Mouse (Mus musculus): ENCODE measurements around the gene Peli2. TPM values are rescaled to one million over a fixed set of nuclear protein-coding genes. Genes with fewer than 3 reads are reported as not detected.

The Peli2 gene
- polyA plus RNA-seq, 1 experiment from 2014 or later, result 11.7 TPM

- H3K36me3 ChIP-seq (ENCODE audit: insufficient read depth, low read length), result no peaks in the 10 kb centered on the region
- H3K9me3 ChIP-seq (ENCODE audit: low read length), result no peaks in the 10 kb centered on the region
- no peak overlapping the region for H3K4me3 ChIP-seq (ENCODE audit: low read depth, low read length)
- no peak overlapping the region for H3K4me2 ChIP-seq (replicated peaks; ENCODE audit: low read depth, low read length)
- no peak overlapping the region for H3K27ac ChIP-seq (ENCODE audit: low read length)
- peak; percentile 74 for ATAC-seq
- no peak for TF ChIP-seq EP300 (IDR thresholded peaks at IDR 0.05)
- no peak for TF ChIP-seq CTCF (IDR thresholded peaks at IDR 0.05)
- DNase-seq (ENCODE audit: low spot score), result peak; percentile 78
- H3K27me3 ChIP-seq (replicated peaks; ENCODE audit: insufficient read depth, low read length), result no peaks in the 10 kb centered on the region
- H3K4me1 ChIP-seq (ENCODE audit: insufficient read depth, low read depth, low read length), result peaks cover 4% of the 10 kb centered on the region
- 56% methylated on average over 7 of the region's 7 CpGs for WGBS
- H3K9ac ChIP-seq (replicated peaks; ENCODE audit: low read depth), result no peak overlapping the region
These were observed 76.7 kb downstream of the Peli2 start for GRCm38 (mm10) chr14:48197287-48197686.

- Histone ChIP-seq H3K27ac (ENCODE audit: low read length) (no peak overlapping the region; the same call in none of the 2 replicates), H3K4me2 (replicated peaks; ENCODE audit: low read depth, low read length) (no peak overlapping the region), H3K9me3 (ENCODE audit: low read length) (no peaks in the 10 kb centered on the region), H3K4me3 (ENCODE audit: low read depth, low read length) (no peak overlapping the region), H3K27me3 (replicated peaks; ENCODE audit: insufficient read depth, low read length) (no peaks in the 10 kb centered on the region), H3K36me3 (ENCODE audit: insufficient read depth, low read length) (no peaks in the 10 kb centered on the region), H3K9ac (replicated peaks; ENCODE audit: low read depth) (no peak overlapping the region), H3K4me1 (ENCODE audit: insufficient read depth, low read depth, low read length) (peaks cover 7% of the 10 kb centered on the region)
- ATAC-seq (peak; percentile 62), DNase-seq (ENCODE audit: low spot score) (peak; percentile 84)
- 44% methylated on average over 8 of the region's 8 CpGs for WGBS
- TF ChIP-seq CTCF (IDR thresholded peaks at IDR 0.05) (no peak), EP300 (IDR thresholded peaks at IDR 0.05) (peak; percentile 61)
These were observed 77.7 kb downstream of the Peli2 start for GRCm38 (mm10) chr14:48198190-48198954.

- no peaks in the 10 kb centered on the region for H3K36me3 ChIP-seq (ENCODE audit: insufficient read depth, low read length)
- H3K4me2 ChIP-seq (replicated peaks; ENCODE audit: low read depth, low read length), result no peak overlapping the region
- no peak overlapping the region for H3K4me3 ChIP-seq (ENCODE audit: low read depth, low read length)
- H3K27me3 ChIP-seq (replicated peaks; ENCODE audit: insufficient read depth, low read length), result no peaks in the 10 kb centered on the region
- no peak overlapping the region; the same call in 1 of the 2 replicates for H3K27ac ChIP-seq (ENCODE audit: low read length)
- WGBS, result 61% methylated on average over 16 of the region's 16 CpGs
- no peak for TF ChIP-seq CTCF (IDR thresholded peaks at IDR 0.05)
- no peak for TF ChIP-seq EP300 (IDR thresholded peaks at IDR 0.05)
- ATAC-seq, result no peak; the same call in 1 of the 2 replicates
- DNase-seq (ENCODE audit: low spot score), result no peak
- H3K9ac ChIP-seq (replicated peaks; ENCODE audit: low read depth), result no peak overlapping the region
- H3K4me1 ChIP-seq (ENCODE audit: insufficient read depth, low read depth, low read length), result peaks cover 7% of the 10 kb centered on the region
- no peaks in the 10 kb centered on the region for H3K9me3 ChIP-seq (ENCODE audit: low read length)
These were observed 78.3 kb downstream of the Peli2 start for GRCm38 (mm10) chr14:48198957-48199356.

- DNase-seq (ENCODE audit: low spot score) (no peak), ATAC-seq (no peak)
- Histone ChIP-seq H3K27me3 (replicated peaks; ENCODE audit: insufficient read depth, low read length) (no peaks in the 10 kb centered on the region), H3K27ac (ENCODE audit: low read length) (no peak overlapping the region), H3K4me1 (ENCODE audit: insufficient read depth, low read depth, low read length) (peaks cover 7% of the 10 kb centered on the region), H3K9ac (replicated peaks; ENCODE audit: low read depth) (no peak overlapping the region), H3K36me3 (ENCODE audit: insufficient read depth, low read length) (no peaks in the 10 kb centered on the region), H3K4me3 (ENCODE audit: low read depth, low read length) (no peak overlapping the region), H3K9me3 (ENCODE audit: low read length) (no peaks in the 10 kb centered on the region), H3K4me2 (replicated peaks; ENCODE audit: low read depth, low read length) (no peak overlapping the region)
- WGBS, result 55% methylated on average over 4 of the region's 4 CpGs
- TF ChIP-seq CTCF (IDR thresholded peaks at IDR 0.05) (no peak), EP300 (IDR thresholded peaks at IDR 0.05) (no peak)
These were observed 78.9 kb downstream of the Peli2 start for GRCm38 (mm10) chr14:48199506-48199905.

GRCm38 (mm10) chr14:48200291-48200690 lies 79.7 kb downstream of the Peli2 start:
- no peak overlapping the region for H3K4me3 ChIP-seq (ENCODE audit: low read depth, low read length)
- H3K9ac ChIP-seq (replicated peaks; ENCODE audit: low read depth), result no peak overlapping the region
- H3K4me1 ChIP-seq (ENCODE audit: insufficient read depth, low read depth, low read length), result peaks cover 7% of the 10 kb centered on the region
- no peaks in the 10 kb centered on the region for H3K36me3 ChIP-seq (ENCODE audit: insufficient read depth, low read length)
- no peaks in the 10 kb centered on the region for H3K9me3 ChIP-seq (ENCODE audit: low read length)
- ATAC-seq, result no peak
- no peak for DNase-seq (ENCODE audit: low spot score)
- TF ChIP-seq EP300 (IDR thresholded peaks at IDR 0.05) (no peak), CTCF (IDR thresholded peaks at IDR 0.05) (no peak)
- no peak overlapping the region for H3K4me2 ChIP-seq (replicated peaks; ENCODE audit: low read depth, low read length)
- 79% methylated on average over 9 of the region's 9 CpGs for WGBS
- H3K27ac ChIP-seq (ENCODE audit: low read length), result no peak overlapping the region
- no peaks in the 10 kb centered on the region for H3K27me3 ChIP-seq (replicated peaks; ENCODE audit: insufficient read depth, low read length)

- WGBS, result 74% methylated on average over 3 of the region's 3 CpGs
- Histone ChIP-seq H3K4me2 (replicated peaks; ENCODE audit: low read depth, low read length) (no peak overlapping the region), H3K4me1 (ENCODE audit: insufficient read depth, low read depth, low read length) (peaks cover 7% of the 10 kb centered on the region), H3K27ac (ENCODE audit: low read length) (no peak overlapping the region), H3K27me3 (replicated peaks; ENCODE audit: insufficient read depth, low read length) (no peaks in the 10 kb centered on the region), H3K9me3 (ENCODE audit: low read length) (no peaks in the 10 kb centered on the region), H3K36me3 (ENCODE audit: insufficient read depth, low read length) (no peaks in the 10 kb centered on the region), H3K4me3 (ENCODE audit: low read depth, low read length) (no peak overlapping the region), H3K9ac (replicated peaks; ENCODE audit: low read depth) (no peak overlapping the region)
- no peak for ATAC-seq
- no peak for DNase-seq (ENCODE audit: low spot score)
- no peak for TF ChIP-seq EP300 (IDR thresholded peaks at IDR 0.05)
- no peak for TF ChIP-seq CTCF (IDR thresholded peaks at IDR 0.05)
These were observed 80.2 kb downstream of the Peli2 start for GRCm38 (mm10) chr14:48200788-48201187.
